Mouse (Mus musculus) spleen, embryonic (tissue): ENCODE results near the gene Mansc1.
"Not testable (repeated sequence)": the region's sequence is repeated elsewhere in the genome, so short reads cannot be mapped to it uniquely, and the experiment has no call there.

ENCODE experiments used
- CTCF ChIA-PET: fragments of 350-600 bp; sonication (Branson Sonifier 250); formaldehyde crosslinking; loops from one replicate; lab custom pipeline; 2022; lab: Charles Lee

The Mansc1 gene

DNA sequence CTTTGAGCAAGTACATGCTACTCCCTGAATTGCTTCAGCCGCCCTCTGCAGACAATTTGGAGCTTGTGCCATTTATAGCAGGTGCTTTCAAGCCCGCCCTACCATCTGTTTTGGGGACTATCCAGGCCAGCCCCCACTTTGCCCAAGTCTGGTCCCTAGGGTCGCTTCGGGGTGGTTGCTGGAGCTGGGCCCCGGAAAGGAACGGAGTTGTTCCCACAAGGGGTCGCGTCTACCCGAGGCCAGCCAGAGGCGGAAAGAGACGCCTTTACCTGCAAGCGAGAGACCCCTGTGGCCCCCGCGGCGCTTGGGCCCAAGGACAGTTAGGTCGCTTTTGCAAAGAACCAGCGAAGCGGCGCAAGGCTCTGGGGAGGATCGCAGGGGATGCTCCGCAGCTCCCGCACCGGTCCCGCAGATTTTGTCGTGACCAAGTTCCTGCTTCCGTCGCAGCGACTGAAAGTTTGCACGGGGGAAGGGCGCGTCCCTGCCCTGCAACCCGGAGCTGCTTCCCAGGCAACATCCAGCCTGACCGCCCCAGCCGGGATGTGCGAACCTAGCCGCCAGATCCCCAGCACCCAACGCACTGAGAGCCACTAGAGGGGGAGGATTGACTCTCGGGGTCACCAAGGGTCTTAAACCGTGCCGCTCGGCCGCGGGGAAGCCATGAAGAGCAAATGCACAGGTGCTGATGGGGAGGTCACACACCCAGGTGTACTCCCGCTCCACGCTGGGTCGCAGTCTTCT lies at the start of gene Mansc1:
TSS of gene Mansc1 (minus strand) at position 542 of the 741 bp plus-strand sequence.
- CTCF ChIA-PET, result interaction anchor here (1.4 kb wide), 1 partner anchor 19 kb away, joined by 5 read pairs; no protein-coding TSS in a partner anchor

DNA sequence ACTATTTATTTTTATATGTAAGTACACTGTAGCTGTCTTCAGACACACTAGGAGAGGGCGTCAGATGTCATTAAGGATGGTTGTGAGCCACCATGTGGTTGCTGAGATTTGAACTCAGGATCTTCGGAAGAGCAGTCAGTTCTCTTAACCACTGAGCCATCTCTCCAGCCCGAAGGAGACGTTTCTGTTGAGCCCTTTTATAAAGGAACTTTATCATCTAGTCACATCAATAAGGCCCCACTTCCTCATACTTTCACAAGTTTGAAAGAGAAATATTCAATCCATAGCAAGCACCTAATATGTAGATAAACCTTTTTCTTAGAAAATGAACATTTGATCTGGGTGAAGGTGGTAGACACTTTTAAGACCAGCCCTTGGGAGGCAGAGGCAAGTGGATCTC lies 47.0 kb upstream of the Mansc1 start:
- CTCF ChIA-PET, result interaction anchor here (0.8 kb wide), 1 partner anchor 17 kb away, joined by 15 read pairs; no protein-coding TSS in a partner anchor

DNA sequence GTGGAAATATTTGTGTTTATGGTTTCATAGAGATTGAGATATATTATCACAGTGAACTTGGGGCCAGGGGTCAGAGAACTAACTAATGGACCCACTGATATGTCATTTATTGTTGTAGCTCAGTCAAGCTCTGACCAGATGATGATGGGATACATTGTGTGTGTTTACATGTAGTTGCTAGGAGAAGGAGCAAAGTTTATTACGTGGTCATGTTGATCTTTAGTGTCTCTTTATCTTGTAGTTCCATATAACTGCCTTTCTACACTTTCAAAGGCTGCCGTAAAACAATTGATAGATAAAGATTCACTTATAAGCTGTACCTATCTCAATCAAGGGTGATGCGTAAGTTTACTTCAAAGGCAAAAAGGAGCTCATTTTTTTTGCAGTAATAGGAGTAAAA lies 45.7 kb upstream of the Mansc1 start:
- CTCF ChIA-PET, result no interaction called here

DNA sequence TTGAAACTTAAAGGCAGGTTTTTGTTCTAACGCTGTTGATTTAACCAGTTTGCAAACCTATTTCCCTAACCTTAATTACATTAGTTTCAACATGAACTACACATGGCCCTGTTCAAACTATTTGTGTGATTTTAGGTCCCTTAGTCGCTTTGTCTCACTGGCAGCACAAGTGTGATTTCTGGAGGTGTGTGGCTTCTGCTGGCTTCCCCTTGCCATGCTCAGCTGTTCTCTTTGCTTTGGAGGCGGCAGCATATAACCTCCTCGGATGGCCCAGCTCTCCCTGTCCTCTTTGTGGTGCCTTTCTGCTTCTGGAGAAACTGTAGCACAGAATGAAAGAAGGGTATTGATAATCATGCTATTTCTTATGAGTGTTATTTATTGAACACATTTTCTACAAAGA lies 45.2 kb upstream of the Mansc1 start:
- CTCF ChIA-PET, result no interaction called here

DNA sequence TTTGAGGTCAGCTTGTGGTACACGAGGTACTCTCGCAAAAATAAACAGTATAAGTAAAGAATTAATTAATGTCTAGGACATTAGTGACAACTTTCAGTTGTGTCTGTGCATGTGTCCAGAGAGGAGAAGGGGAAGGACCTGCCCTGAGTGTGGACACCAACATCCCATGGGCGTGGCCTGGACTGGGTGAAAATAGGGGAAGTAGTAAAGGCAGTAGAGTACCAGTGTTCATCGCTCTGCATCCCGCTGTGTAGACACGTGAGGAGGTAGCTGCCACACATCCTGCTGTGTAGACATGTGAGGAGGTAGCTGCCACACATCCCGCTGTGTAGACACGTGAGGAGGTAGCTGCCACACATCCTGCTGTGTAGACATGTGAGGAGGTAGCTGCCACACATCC lies 41.4 kb upstream of the Mansc1 start:
- CTCF ChIA-PET, result not testable (repeated sequence)

DNA sequence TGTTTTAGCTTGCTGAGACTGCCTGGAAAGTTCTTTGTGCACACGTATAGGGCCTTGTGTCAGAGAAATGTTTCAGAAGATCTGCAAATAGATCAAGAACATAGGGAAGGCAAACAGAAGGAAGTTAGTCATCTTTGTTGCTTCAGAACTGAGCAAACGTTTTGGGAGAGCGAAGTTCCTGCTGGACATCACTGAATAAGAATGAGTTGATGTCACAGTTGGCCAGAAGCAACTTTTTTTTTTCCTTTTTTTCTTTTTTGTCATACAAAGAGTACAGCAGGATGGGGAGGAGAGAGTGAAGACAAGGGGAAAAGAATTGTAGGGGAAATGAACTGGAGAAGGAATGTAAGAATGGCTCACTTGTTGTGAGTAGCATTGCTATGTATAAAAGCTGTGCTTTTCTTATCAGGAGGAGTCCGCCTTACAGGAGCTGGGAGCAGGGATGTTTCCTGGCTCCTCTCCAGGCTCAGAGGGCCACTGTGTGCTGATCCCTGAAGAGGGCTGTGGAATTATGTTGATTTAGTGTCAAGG lies 38.7 kb upstream of the Mansc1 start:
- CTCF ChIA-PET, result interaction anchor here (0.6 kb wide), 1 partner anchor 192 kb away, joined by 9 read pairs; no protein-coding TSS in a partner anchor

DNA sequence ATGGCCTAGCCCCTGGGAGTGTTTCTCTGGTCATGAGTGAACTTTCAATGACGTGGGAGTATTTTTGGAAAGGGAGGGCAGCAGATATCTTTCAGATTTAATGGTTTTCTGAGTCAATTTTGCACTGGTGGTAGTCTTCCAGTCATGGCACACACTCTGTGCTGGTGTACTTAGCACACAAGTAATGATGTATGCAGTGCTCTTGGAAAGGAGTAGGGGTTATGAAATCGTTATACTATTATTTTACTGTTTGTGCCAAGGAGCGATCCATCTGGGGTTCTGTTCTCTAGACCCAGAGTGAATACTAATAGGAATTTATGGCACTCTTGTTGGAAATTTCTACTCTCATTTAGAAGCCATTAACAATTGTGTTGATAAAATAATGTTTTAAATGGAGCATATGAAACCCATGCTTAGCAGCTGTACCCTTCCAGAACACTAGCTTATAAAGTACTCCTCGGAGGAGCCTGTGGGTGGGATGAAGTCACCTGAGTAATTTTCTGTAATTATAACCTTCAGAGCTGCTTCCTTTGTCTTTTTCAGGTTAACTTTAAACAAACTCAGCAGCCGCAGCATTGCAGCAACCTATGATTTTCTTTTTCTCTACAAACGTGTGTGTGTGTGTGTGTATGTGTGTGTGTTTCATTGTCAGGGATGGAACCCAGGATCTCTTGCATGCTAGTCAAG lies 37.0 kb upstream of the Mansc1 start:
- CTCF ChIA-PET, result no interaction called here

DNA sequence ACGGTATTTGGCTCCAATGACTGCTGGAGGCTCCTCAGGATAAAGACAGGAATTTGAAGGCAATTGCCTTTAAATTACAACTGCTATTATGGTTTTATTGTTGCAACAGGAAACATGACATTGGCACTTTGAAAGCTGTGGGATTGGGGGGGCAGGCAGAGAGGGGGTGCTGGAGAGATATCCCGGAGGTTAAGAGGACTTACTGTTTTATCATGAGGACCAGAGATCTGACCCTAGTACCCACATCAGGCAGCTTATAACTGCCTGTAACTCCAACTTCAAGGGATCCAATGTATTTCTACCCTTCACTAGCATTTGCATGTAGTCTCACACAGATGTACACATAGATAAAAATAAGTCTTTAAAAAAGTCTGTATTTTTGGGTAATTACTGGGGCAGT lies 36.2 kb upstream of the Mansc1 start:
- CTCF ChIA-PET, result no interaction called here

DNA sequence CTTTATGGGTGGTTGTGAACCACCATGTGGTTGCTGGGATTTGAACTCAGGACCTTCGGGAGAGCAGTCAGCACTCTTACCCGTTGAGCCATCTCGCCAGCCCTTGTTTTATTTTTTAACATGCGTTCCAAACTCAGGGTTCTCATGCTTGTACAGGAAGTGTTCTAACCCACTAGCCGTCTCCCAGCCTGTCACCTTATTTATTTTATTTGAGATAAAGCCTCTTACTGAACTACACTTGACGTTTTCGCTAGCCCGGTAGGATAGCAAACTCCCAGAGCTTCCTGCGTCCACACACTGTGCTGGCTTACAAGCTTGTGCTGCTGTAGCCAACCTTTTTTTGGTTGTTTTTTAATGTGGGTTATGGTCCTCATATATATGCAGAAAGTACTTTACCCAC lies 33.5 kb upstream of the Mansc1 start:
- CTCF ChIA-PET, result interaction anchor here (0.5 kb wide), 1 partner anchor 197 kb away, joined by 4 read pairs; no protein-coding TSS in a partner anchor

DNA sequence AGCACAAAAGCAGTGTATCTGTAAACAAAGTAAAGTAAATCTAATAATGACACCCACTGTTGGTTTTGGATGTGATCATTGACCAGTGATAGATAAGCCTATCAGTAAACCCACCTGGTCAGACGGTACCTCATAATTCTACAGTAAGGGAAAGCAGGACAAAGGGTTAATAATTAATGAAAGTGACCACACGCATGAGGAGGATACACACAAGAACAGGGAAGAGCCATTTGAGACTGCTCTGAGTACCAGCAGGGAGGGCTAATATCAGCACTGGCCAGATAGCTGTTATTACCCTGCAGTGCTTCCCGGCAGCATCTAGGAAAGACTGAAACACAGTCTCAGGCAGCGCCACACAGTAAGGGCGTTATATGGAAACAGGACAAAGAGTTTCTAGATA lies 32.3 kb upstream of the Mansc1 start:
- CTCF ChIA-PET, result no interaction called here

DNA sequence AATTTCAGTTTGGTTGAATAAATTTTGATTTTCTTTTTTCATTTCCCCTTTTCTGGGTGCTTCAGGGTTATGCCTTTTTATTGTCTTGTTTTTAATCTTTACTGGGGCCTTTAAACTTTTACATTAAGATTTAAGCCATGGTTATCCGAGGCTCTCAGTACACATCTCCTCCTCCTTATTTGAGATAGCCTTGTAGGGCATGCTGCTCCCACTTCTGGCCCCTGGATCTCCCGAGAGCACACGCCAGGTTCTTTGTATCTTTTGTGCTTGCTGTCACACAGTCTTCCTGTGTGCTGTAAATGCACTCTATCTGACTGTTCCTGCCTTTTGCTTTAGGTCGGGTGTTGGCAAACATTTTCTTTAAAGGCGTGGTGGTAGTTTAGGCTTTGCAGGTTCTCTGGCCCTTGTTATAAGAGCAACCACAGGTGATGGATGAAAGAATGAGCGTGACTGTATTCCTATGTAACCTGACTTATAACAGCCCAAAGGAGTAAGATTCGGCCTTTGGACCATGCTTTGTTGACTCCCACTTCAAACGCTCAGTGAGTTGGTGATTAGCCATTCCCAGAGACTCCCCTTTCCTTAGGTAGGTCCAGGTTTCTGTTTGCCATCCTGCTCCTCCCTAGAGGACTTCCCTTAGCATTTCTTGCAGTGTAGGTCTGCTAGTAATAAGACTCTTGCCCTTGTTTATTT lies 28.6 kb upstream of the Mansc1 start:
- CTCF ChIA-PET, result no interaction called here

DNA sequence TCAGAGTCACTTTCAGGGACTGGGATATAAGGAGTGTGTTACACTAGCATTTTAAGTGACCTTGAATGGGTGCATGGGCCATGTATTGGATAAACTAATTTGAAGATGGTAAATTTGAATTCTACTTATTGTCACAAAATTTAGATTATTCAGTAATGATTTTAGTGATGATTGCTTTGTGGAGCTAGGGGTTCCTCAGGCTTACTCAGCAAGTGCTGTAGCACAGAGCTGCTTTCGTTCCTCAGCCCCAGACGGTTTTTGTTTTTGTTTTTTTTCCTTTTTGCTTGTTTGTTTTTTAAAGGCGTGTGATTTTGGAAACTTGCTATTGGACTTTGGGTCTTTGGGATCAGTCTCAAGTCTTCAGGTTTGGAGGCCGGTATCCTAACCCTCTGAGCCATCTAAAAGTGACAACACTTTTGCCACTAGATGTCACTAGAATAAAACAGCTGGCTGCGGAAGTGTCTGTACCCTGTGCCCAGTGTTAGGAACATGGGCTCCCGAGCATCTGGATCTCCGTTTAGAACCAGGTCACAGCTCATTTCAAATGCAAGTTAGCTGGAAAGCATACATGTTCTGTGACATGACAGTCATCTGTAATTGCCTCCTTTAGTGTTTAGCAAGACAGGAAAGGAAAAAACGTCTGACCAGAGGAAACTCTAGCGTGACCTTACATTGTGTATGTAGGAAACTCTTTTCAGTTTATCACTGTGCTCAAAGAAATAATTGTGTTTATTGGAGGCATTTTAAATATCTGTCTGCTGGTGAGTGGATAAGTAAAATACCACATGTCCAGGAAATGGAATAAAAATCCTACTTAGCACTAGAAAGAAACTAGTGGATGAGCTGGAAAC lies 27.0 kb upstream of the Mansc1 start:
- CTCF ChIA-PET, result interaction anchor here (0.7 to 1.3 kb wide), 2 partner anchors 218 to 289 kb away, joined by 4 to 9 read pairs; no protein-coding TSS in a partner anchor

DNA sequence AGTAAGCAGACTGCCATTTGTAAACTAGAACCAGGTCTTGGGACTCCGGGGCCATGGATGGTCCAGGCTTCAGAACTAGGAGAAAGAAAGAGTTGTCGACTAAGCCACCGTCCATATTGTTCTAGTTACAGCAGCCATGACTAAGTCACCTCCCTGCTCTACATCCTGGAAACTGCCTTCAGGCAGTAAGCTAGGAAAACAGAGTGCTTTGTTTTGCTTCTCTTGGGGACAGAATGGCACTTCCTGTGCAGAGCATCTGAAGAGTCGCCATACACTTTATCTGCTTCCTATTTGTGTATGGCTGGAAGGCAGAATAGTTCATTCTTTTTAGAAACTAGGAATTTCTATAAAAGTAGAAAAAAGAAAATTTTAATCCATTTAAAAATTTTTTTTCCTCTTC lies 24.2 kb upstream of the Mansc1 start:
- CTCF ChIA-PET, result no interaction called here

DNA sequence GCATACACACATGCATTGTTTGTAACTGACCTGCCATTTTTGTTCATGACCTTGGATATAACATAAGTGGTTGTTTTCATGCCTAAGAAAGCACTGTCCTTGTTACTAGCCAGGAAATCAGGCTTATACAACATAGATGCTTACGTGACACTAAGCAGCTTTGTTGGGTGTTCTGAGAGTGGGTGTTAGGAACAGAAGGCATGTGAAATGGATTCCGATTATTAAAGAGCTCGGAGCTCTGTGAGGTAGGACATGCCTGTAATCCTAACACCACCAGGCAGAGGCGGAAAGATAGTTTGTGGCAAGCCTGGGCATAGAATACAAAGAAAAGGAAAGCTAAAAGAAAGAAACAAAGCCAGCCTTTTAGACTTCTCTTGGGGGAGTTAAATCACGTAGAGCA lies 16.1 kb upstream of the Mansc1 start:
- CTCF ChIA-PET, result no interaction called here

DNA sequence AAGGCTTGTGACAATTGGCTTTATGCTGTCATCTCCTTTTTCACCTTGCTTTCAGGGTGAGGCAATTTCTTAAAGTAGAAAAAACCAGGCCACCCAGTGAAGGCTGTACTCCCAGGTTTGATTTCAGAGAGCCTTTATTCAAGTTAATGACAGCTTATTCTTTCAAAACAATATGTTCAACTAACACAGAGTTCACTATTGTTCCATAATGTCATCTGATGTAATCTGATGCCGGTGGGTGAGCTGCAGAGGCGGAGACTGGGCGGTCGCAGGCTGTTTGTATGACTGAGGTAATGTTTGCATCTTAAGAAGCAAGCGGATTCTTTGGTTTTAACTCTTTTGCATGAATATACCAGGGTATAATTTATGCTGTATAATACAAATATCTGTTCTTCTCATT lies 15.3 kb upstream of the Mansc1 start:
- CTCF ChIA-PET, result no interaction called here

DNA sequence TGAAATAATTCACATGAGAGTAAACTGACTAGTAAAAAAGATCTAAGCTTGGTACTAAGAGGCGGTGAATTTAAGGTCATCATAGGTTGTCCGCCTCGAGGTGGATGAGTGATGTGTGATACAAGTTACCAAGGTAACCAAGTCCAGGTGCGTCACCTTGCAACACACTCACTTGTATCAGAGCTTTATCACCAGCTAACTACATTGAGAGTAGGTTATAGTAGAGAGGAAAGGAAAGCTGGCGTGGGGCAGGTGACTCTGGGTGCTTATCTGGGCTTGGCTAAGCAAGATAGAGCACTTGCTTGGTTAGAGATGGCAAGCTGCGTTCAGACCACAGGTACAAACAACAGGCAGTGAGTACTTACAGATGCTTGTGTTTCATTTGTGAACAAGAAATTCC lies 14.5 kb upstream of the Mansc1 start:
- CTCF ChIA-PET, result no interaction called here

DNA sequence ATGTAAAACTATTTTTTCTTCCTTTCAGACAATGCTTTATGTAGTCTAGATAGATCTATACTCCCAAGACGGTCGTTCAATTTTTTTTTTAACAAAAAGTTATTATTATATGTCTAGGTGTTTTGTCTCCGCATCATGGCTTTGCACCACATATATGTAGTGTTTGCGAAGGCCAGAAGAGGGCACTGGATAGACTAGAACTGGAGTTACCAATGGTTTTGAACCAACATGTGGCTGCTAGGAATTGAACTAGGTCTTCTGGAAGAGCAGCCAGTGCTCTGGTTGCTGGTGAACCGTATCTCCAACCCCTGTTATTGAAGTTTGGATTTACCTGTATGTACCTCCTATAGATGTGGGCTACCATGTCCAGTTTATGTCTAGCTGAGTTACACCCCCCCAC lies 11.0 kb upstream of the Mansc1 start:
- CTCF ChIA-PET, result no interaction called here

DNA sequence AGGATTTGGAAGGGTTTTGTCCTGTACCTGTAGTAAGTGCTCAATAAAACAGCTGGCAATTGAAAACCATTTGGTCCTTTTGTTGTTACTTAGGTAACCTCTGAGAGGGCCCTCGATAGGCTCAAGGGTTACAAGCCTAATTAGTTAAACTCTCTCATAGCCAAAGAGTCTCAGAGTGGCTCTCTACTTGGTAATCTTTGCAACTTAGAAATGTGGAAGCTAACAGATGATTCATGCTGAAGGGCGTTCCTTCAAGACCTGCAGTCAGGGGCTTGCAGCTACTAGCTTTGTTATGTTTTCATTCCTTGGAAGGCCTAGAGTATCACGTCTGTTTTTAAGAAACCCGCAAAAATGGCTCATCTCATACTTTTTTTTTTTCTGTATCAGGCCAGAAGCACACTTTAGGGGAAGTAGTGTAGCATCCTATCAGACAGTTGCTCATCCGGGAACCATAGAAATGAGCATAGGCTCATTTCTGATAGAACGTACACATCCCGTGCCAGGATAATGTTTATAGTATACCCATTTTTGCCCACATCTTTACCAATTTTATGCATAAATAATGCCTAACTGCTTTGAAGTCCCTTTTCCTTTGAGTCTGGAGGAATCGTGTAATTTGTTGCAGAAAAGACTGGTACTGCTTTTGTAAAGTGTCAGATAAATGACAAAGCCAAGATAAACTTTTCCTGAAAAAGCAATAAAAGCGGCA lies 9.6 kb upstream of the Mansc1 start:
- CTCF ChIA-PET, result no interaction called here

DNA sequence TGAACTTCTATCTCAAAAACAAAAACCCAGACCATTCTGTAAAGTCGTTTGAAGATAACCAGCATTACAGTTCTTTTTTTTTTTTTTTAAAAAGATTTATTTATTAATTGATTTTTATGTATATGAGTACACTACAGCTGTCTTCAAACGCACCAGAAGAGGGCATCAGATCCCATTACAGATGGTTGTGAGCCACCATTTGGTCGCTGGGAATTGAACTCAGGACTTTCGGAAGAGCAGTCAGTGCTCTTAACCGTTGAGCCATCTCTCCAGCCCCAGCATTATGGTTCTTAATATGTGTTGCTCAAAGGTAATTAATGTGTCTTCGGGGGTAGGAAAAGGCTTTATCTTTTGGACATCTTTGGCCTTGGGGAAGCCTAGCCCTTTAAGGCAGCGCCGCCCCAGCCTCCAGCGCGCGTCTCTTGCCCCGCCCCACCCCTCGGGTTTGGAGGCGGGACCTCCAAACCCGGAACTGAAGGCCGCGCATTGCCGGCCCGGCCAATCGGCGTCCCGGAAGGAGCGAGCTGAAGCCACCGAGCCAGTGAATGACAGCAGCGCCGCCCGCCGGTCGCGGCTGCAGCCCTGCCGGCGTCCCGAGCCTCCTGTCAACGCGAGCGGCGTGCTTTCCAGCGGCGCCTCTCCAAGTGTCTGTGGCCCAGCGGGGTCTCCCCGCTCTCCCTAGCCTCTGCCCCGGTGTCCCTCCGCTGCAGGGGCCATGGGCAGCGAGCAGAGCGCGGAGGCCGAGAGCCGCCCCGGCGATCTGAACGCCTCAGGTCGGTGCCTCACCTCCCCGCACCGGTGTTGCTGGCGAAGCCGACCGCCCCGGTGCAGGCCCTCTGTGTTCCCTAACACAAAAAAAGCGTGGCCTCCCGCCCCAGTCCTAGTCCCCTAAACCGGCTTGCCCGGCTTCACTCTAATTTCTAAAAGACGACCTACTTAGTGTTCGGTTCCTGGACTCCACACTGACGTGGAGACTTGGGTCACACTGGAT lies 8.5 kb upstream of the Mansc1 start:
- CTCF ChIA-PET, result interaction anchor here (0.7 kb wide), 1 partner anchor 31 kb away, joined by 8 read pairs; no protein-coding TSS in a partner anchor
